Mouse (Mus musculus): Measurements from ENCODE around the gene Fam167b. TPM values are rescaled to one million over a fixed set of nuclear protein-coding genes. Genes with fewer than 3 reads are reported as not detected.

Gene Fam167b
- total and polyA plus RNA-seq, 3 experiments: 0.81 to 1.8 TPM; not detected in 1

DNA sequence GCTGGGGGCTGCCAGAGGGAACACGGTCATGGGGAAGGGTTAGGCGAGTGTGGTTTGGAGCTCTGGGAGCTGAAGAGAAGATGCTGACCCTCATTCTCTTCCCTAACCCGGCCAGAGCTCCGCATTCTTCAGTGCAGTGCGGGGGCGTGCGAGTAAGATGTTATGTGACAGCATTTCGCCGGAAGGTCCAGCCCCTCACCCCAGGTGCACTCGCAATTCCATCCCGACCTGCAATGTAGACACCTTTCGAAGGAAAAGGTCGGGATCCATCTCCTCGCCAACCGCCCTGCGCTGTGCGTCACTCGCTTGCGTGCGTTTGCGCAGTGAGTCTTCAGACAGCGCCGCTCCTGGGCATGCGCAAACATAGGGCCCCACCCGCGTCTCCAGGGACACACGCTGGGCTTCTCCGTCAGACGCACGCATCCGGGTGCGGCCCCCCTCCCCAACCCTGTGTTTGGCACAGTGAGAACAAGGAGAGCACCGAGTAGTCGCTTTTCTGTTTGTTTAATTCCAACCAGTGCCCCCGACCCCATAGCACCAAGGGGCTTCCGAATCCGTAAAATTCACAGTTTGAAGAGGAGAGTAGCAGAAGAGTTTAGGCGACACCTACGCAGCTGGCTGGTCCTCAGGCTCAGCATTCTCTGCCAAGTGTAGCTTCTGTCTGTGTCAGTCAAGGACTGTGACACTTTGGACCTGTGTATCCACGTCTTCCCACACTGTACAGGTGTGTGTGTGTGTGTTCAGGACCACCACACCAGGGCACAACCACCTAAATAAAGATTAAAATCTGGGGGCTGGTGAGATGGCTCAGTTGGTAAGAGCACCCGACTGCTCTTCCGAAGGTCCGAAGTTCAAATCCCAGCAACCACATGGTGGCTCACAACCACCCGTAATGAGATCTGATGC, 40.7 kb upstream of the Fam167b start, which contains the start of gene Iqcc:
Gene Iqcc, minus strand, starts transcription at position 314 of the 906 bp plus-strand sequence.
- DNase-seq: peak; percentile 96 to 98
- WGBS: 4% methylated on average over 44 of the region's 44 CpGs
- peak within 1 kb of the TSS; percentile 92 for H3K27ac ChIP-seq
- TF ChIP-seq POLR2A (IDR thresholded peaks at IDR 0.05; ENCODE audit: insufficient read depth, low read depth, low read length) (peak; percentile 100), EP300 (IDR thresholded peaks at IDR 0.05; ENCODE audit: insufficient read depth, low read depth, low read length) (peak; percentile 97), CTCF (IDR thresholded peaks at IDR 0.05) (0 out of 2 replicates have a peak, but pooled peaks have one; percentile 6)
- peak within 1 kb of the TSS; percentile 87 for H3K9ac ChIP-seq (ENCODE audit: low read depth, low read length)
- H3K79me2 ChIP-seq (replicated peaks; ENCODE audit: control insufficient read depth, insufficient read depth, low read length): no peaks in the 10 kb centered on the region; the same call in 1 of the 2 replicates
- no peaks in the 10 kb centered on the region for H3K27me3 ChIP-seq (ENCODE audit: control insufficient read depth, insufficient read depth, low read length)
- peaks cover 3% of the 10 kb centered on the region; the same call in 1 of the 2 replicates for H3K36me3 ChIP-seq (ENCODE audit: control insufficient read depth, insufficient read depth, low read length)
- H3K4me3 ChIP-seq: peak within 1 kb of the TSS; percentile 64
- intact Hi-C loops (cut with DNase I): loop anchor here (5.0 kb wide), 1 partner anchor 287 kb away; no protein-coding TSS in a partner anchor
- peaks cover 22% of the 10 kb centered on the region for H3K4me1 ChIP-seq (ENCODE audit: control insufficient read depth, insufficient read depth, low read length)

DNA sequence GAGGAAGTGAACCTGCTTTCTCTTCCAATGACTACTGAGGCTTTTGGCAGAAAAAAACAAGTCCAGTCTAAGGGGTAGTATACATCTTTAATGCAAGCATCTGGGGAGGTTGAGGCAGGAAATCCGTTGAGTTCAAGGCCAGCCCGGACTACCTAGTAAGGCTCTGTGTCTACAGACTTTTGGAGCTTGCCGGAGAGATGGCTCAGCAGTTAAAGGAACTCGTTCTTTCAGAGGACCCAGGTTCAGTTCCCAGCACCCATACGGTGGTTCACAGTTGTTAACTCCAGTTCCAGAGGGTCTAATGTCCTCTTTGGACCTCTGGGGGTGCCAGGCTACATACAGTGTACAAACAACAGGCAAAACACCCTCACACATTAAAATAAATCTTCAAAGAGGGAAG, 39.7 kb upstream of the Fam167b start:
- DNase-seq: no peak
- Histone ChIP-seq H3K9ac (ENCODE audit: low read depth, low read length) (no peak overlapping the region; the same call in 1 of the 2 replicates), H3K4me3 (peak overlapping the region; percentile 64), H3K79me2 (replicated peaks; ENCODE audit: control insufficient read depth, insufficient read depth, low read length) (no peaks in the 10 kb centered on the region; the same call in 1 of the 2 replicates), H3K27me3 (ENCODE audit: control insufficient read depth, insufficient read depth, low read length) (no peaks in the 10 kb centered on the region), H3K36me3 (ENCODE audit: control insufficient read depth, insufficient read depth, low read length) (peaks cover 3% of the 10 kb centered on the region; the same call in 1 of the 2 replicates), H3K4me1 (ENCODE audit: control insufficient read depth, insufficient read depth, low read length) (peaks cover 22% of the 10 kb centered on the region), H3K27ac (peak overlapping the region; percentile 92)
- intact Hi-C loops (cut with DNase I): loop anchor here (5.0 kb wide), 1 partner anchor 286 kb away; no protein-coding TSS in a partner anchor
- TF ChIP-seq CTCF (IDR thresholded peaks at IDR 0.05) (no peak), POLR2A (IDR thresholded peaks at IDR 0.05; ENCODE audit: insufficient read depth, low read depth, low read length) (no peak), EP300 (IDR thresholded peaks at IDR 0.05; ENCODE audit: insufficient read depth, low read depth, low read length) (no peak)
- 90% methylated on average over 5 of the region's 5 CpGs for WGBS

DNA sequence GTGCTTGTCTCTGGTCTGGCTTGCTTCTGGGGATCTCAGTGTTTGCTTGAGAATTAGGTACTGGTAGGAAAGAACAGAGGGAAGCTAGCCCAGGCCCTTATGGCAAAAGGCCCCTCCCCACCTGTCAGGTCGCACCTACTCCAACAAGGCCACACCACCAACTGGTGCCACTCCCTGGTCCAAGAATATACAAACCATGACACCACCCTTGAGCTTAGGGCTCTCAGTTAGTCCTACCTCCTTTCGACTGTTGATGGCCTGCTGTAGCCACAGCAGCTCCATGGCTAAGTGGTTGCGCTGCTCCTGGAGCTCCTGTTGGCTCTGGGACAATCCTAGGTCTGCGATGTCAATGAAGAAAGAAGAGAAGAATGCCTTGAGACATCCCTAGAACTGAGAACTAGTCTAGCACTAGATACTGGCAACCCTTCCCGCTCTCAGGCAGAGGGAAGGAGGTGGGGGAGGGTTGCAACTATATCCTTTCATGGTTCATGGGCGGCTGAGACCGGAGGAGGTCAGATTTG, 38.8 kb upstream of the Fam167b start:
- 90% methylated on average over 7 of the region's 7 CpGs for WGBS
- H3K36me3 ChIP-seq (ENCODE audit: control insufficient read depth, insufficient read depth, low read length): peaks cover 3% of the 10 kb centered on the region; the same call in 1 of the 2 replicates
- intact Hi-C loops (cut with DNase I): loop anchor here (5.0 kb wide), 1 partner anchor 285 kb away; no protein-coding TSS in a partner anchor
- no peaks in the 10 kb centered on the region for H3K27me3 ChIP-seq (ENCODE audit: control insufficient read depth, insufficient read depth, low read length)
- no peak for TF ChIP-seq POLR2A (IDR thresholded peaks at IDR 0.05; ENCODE audit: insufficient read depth, low read depth, low read length)
- TF ChIP-seq CTCF (IDR thresholded peaks at IDR 0.05): no peak
- no peak for TF ChIP-seq EP300 (IDR thresholded peaks at IDR 0.05; ENCODE audit: insufficient read depth, low read depth, low read length)
- H3K9ac ChIP-seq (ENCODE audit: low read depth, low read length): no peak overlapping the region
- H3K4me1 ChIP-seq (ENCODE audit: control insufficient read depth, insufficient read depth, low read length): peaks cover 14% of the 10 kb centered on the region
- H3K79me2 ChIP-seq (replicated peaks; ENCODE audit: control insufficient read depth, insufficient read depth, low read length): no peaks in the 10 kb centered on the region; the same call in 1 of the 2 replicates
- H3K27ac ChIP-seq: no peak overlapping the region
- H3K4me3 ChIP-seq: no peak overlapping the region
- no peak for DNase-seq

DNA sequence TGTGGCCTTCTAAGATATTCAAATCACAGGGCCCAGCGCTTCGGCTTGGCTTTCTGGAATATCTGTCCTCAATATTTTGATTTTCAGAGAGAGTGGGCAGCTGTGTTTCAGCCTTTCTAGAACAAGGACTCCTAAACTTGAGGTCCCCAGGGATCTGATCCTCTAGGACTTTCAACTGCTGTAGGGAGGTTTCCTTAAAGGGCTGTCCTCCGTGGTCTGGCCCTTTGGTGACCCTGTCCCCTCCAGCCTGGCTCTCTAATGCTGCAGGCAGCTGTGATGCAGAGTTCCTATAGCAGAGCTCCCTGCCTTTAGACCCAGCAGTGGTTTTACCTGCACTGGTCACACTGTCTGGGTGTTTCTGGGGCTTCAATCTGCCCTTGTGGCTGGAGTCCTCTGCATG, 38.3 kb upstream of the Fam167b start:
- Histone ChIP-seq H3K9ac (ENCODE audit: low read depth, low read length) (no peak overlapping the region), H3K36me3 (ENCODE audit: control insufficient read depth, insufficient read depth, low read length) (no peaks in the 10 kb centered on the region), H3K27ac (no peak overlapping the region), H3K27me3 (ENCODE audit: control insufficient read depth, insufficient read depth, low read length) (no peaks in the 10 kb centered on the region), H3K4me1 (ENCODE audit: control insufficient read depth, insufficient read depth, low read length) (peaks cover 8% of the 10 kb centered on the region), H3K4me3 (no peak overlapping the region), H3K79me2 (replicated peaks; ENCODE audit: control insufficient read depth, insufficient read depth, low read length) (no peaks in the 10 kb centered on the region)
- DNase-seq: no peak
- WGBS: 78% methylated on average over 3 of the region's 3 CpGs
- intact Hi-C loops (cut with DNase I): loop anchor here (5.0 kb wide), 1 partner anchor 284 kb away; no protein-coding TSS in a partner anchor
- TF ChIP-seq POLR2A (IDR thresholded peaks at IDR 0.05; ENCODE audit: insufficient read depth, low read depth, low read length) (no peak), EP300 (IDR thresholded peaks at IDR 0.05; ENCODE audit: insufficient read depth, low read depth, low read length) (no peak), CTCF (IDR thresholded peaks at IDR 0.05) (no peak)

DNA sequence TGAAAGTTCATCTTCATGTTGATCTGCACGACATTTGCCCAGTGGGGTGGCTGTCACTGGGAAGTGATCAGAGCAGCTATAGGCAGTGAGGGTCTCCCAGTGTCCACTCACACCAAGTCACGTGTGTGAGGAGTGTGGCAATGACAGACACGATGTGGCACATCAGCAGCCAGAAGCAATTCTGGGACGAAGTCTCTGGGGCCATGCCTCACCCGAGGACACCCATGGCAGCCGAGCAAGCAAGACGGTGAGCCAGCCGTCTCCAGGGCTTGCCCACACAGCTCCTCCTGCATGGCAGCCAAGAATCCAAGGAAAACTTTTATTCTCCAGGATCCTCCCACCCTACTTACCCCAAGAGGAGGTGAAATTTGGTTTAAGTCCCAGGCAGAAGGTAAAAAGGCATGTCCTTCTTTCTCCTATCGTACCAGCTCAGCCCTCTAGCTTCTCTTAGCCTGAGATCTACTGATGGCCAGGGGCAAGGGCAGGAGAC, 37.5 kb upstream of the Fam167b start:
- intact Hi-C loops (cut with DNase I): loop anchor here (5.0 kb wide), 1 partner anchor 284 kb away; no protein-coding TSS in a partner anchor
- no peaks in the 10 kb centered on the region for H3K36me3 ChIP-seq (ENCODE audit: control insufficient read depth, insufficient read depth, low read length)
- H3K79me2 ChIP-seq (replicated peaks; ENCODE audit: control insufficient read depth, insufficient read depth, low read length): no peaks in the 10 kb centered on the region
- H3K4me3 ChIP-seq: no peak overlapping the region
- peaks cover 8% of the 10 kb centered on the region for H3K4me1 ChIP-seq (ENCODE audit: control insufficient read depth, insufficient read depth, low read length)
- H3K27me3 ChIP-seq (ENCODE audit: control insufficient read depth, insufficient read depth, low read length): no peaks in the 10 kb centered on the region
- TF ChIP-seq CTCF (IDR thresholded peaks at IDR 0.05) (no peak), EP300 (IDR thresholded peaks at IDR 0.05; ENCODE audit: insufficient read depth, low read depth, low read length) (no peak)
- DNase-seq: no peak
- no peak overlapping the region for H3K27ac ChIP-seq
- no peak overlapping the region for H3K9ac ChIP-seq (ENCODE audit: low read depth, low read length)
- 85% methylated on average over 9 of the region's 9 CpGs for WGBS

All from heart, adult 2 months (tissue).